Mouse (Mus musculus) heart, embryonic 14.5 days (tissue): ENCODE measurements around the gene Efcab11. TPM values are rescaled to one million over a fixed set of nuclear protein-coding genes. Genes with fewer than 3 reads are reported as not detected.

ENCODE experiments used
- ATAC-seq: fragments of 200-750 bp; cut with Nextera tagmentation; 2 replicates; pipeline ENCODE4 v1.8.0; 2017; ENCODE audit warnings: low read depth, moderate TSS enrichment; ENCODE audit not compliant: insufficient number of reproducible peaks, insufficient read depth, low FRiP score
- H3K27ac ChIP-seq, 2 experiments: fragments of 200-500 bp in 1 of 2; fragments of 300-500 bp in 1 of 2; sonication (generic) in 1 of 2; replicated peaks in 1 of 2; 2 replicates each; pipeline ENCODE4 v1.5.1; 2012 to 2014; ENCODE audit warnings: low read depth in 2 of 2, low read length in 2 of 2, control low read depth in 1 of 2, mild to moderate bottlenecking in 1 of 2, mixed read lengths in 1 of 2; ENCODE audit not compliant: control insufficient read depth in 1 of 2, insufficient read depth in 1 of 2
- H3K27me3 ChIP-seq: fragments of 300-500 bp; sonication (generic); 2 replicates; pipeline ENCODE4 v1.6.1; 2014; ENCODE audit warnings: mild to moderate bottlenecking, low read length, control low read depth; ENCODE audit not compliant: control insufficient read depth, insufficient read depth
- H3K36me3 ChIP-seq: fragments of 300-500 bp; sonication (generic); 2 replicates; pipeline ENCODE4 v1.6.1; 2014; ENCODE audit warnings: mild to moderate bottlenecking, control low read depth, low read length, mixed read lengths; ENCODE audit not compliant: control insufficient read depth, insufficient read depth
- H3K4me1 ChIP-seq, 2 experiments: fragments of 200-500 bp in 1 of 2; fragments of 300-500 bp in 1 of 2; sonication (generic) in 1 of 2; 2 replicates each; pipeline ENCODE4 v1.6.1; 2012 to 2014; ENCODE audit warnings: low read length in 2 of 2, control low read depth in 1 of 2, mixed read lengths in 1 of 2; ENCODE audit not compliant: control insufficient read depth in 2 of 2, insufficient read depth in 2 of 2
- H3K4me2 ChIP-seq: fragments of 300-500 bp; sonication (generic); 2 replicates; pipeline ENCODE4 v1.6.1; 2014; ENCODE audit warnings: mild to moderate bottlenecking, low read length
- H3K4me3 ChIP-seq, 2 experiments: fragments of 200-500 bp in 1 of 2; fragments of 300-500 bp in 1 of 2; sonication (generic) in 1 of 2; 2 replicates each; pipeline ENCODE4 v1.5.1; 2012 to 2014; ENCODE audit warnings: low read length in 2 of 2, mild to moderate bottlenecking in 2 of 2, control low read depth in 1 of 2, low read depth in 1 of 2, moderate library complexity in 1 of 2; ENCODE audit not compliant: control insufficient read depth in 1 of 2, insufficient read depth in 1 of 2
- H3K9ac ChIP-seq: fragments of 300-500 bp; sonication (generic); 2 replicates; pipeline ENCODE4 v1.6.1; 2014; ENCODE audit warnings: mild to moderate bottlenecking, low read length
- H3K9me3 ChIP-seq: fragments of 300-500 bp; sonication (generic); 2 replicates; pipeline ENCODE4 v1.6.1; 2016; ENCODE audit warnings: low read length, control low read depth; ENCODE audit not compliant: control insufficient read depth
- WGBS: fragments of 180-500 bp; shearing (Covaris S2); extraction: QIAGEN DNeasy Blood & Tissue Kit; methylation state at CpG from one replicate; pipeline ENCODE4 v1.1.7; 2014; 5-methylcytosine and 5-hydroxymethylcytosine counted together
- polyA plus RNA-seq: library from polyadenylated mRNA; unstranded; fragments of >200 nt; fragmentation: Nextera tagmentation; extraction: Ambion mirVana; gene quantifications from 2 replicates; pipeline ENCODE4 v1.2.1, GENCODE M21; 2014

The Efcab11 gene
- polyA plus RNA-seq, result 9.6 and 11.0 TPM in 2 replicates

DNA sequence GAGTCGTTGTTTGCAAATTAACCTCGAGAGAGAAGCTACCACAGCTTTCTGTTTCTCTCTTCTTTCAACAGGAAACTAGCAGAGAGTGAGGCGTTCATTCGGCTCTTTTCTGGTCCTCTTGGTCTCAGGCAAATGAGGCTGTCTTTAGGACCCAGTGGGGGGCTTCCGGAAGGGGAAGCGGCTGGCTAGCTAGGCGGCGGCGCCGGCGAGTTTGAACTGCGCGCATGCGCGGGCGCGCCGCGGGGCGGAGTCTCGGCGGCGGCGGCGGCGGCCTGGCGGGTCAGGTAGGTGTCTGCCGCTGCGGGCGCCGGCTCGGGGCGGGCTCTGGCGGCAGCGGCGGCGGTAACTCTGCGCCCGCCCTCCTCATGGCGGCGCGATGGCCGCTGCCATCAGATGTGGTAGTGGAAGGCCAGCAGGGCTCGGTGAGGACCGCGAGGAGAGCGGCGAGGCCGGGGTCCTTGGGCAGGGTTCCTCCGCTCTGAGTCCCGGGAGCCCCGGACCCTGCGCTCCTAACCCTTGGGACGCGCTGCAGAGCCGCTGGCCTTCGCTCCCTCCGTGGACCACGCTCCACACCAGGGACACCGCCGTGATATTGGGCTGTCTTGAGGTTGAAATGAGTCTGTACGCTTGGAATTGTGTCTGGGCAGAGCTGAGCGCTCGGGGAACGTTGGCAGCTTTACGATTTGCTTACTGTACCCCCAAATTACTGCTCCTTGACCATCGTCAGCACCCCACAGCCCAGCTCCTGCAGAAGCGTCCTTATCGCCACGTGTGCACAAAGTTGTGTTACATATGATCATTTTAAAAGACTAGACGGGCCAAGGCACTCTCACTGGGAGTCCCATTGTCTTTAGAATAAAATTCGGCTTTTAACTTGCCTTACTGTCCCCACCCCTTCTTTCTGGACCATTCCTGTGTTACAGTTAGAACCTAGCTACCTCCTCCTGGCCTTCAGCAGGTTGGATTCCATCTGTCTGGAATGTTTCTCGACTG is at the start of gene Efcab11, which contains the start of gene Tdp1:
TSS of gene Efcab11 (minus strand) at position 171 of the 993 bp plus-strand sequence.
TSS of gene Tdp1 (plus strand) at position 249 of the 993 bp plus-strand sequence.
- under 1% methylated on average over 67 of the region's 73 CpGs for WGBS
- H3K27ac ChIP-seq, result peak within 1 kb of the TSS; percentile 89
- H3K9me3 ChIP-seq, result no peaks in the 10 kb centered on the region
- no peaks in the 10 kb centered on the region for H3K27me3 ChIP-seq
- ATAC-seq, result peak; percentile 87
- H3K36me3 ChIP-seq, result no peaks in the 10 kb centered on the region
- peak within 1 kb of the TSS; percentile 92 for H3K9ac ChIP-seq
- peak within 1 kb of the TSS; percentile 76 to 83 for H3K4me3 ChIP-seq
- peak within 1 kb of the TSS; percentile 86 for H3K4me2 ChIP-seq
- peaks cover 0 to 15% of the 10 kb centered on the region in 2 experiments; a peak in 2 of 4 replicates for H3K4me1 ChIP-seq

DNA sequence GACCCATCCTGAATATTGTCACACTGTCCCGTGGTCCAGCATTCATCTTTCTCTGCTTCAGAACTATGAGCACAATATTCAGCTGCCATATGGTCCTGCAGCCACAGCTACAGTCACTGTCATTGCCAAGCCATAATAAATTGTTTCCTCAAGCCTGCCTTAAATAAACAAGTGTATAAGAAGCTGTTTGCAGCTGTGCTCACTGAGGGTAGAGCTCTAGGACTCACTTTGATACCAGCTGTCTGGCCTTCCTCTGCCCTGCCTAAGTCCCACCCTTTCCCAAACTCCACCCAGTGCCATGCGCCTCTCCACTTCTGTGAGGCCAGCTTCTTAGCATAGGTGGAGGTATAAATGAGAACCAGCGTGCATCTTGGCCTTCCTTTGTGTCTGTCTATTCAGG is 49.4 kb upstream of the Efcab11 start:
- Histone ChIP-seq H3K27me3 (no peaks in the 10 kb centered on the region), H3K4me2 (no peak overlapping the region), H3K36me3 (peaks cover 30% of the 10 kb centered on the region), H3K4me1 (peaks cover 0 to 3% of the 10 kb centered on the region in 2 experiments; a peak in 3 of 4 replicates), H3K4me3 (no peak overlapping the region), H3K9me3 (no peaks in the 10 kb centered on the region), H3K27ac (no peak overlapping the region), H3K9ac (no peak overlapping the region)
- 93% methylated on average over 3 of the region's 3 CpGs for WGBS
- no peak for ATAC-seq

DNA sequence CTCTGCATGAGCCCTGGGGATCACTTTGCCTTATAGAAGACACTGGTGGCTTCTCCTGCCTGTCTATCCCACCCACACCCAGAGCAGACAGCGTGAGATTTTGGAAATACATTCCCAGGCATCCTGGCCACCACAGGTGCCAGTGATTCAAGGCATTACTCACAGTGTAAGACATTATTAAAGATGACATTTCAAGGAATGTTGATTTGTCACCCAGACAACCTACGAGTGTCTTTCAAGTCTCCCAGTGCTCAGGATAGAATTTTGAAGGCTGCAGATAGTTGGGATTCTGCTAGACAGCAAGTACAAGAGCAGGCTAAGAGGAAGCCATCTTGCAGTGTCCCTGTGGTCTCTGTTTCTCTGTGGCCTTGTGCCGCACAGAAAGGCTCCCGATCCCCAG is 48.0 kb upstream of the Efcab11 start:
- Histone ChIP-seq H3K27ac (no peak overlapping the region), H3K9ac (no peak overlapping the region), H3K4me2 (no peak overlapping the region), H3K36me3 (peaks cover 34% of the 10 kb centered on the region), H3K4me3 (no peak overlapping the region), H3K9me3 (no peaks in the 10 kb centered on the region), H3K4me1 (peaks cover 0 to 3% of the 10 kb centered on the region in 2 experiments; a peak in 3 of 4 replicates), H3K27me3 (no peaks in the 10 kb centered on the region)
- ATAC-seq, result no peak
- WGBS, result 90% methylated on average over 4 of the region's 4 CpGs

DNA sequence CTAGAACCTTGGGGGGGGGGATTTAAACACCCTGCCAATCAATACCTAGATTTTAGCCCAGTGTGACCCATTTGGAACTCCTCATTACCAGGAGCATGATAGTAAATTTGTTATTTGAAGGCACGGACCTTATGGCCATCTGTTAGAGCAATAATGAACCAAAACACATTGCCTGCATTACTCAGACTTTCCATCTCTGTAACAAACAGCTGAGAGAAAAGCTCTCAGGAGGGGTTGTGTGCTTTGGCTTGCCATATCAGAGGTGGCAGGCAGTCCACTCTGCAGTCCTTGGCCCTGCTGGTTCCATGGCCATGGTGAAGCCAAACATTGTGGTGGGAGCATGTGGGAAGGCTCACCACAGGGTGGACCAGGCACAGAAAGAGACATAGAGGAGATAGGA is 44.9 kb upstream of the Efcab11 start:
- H3K9ac ChIP-seq, result no peak overlapping the region
- H3K36me3 ChIP-seq, result peaks cover 31% of the 10 kb centered on the region
- no peak overlapping the region for H3K4me3 ChIP-seq
- H3K27me3 ChIP-seq, result no peaks in the 10 kb centered on the region
- H3K27ac ChIP-seq, result no peak overlapping the region
- H3K4me1 ChIP-seq, result peaks cover 0 to 5% of the 10 kb centered on the region in 2 experiments; a peak in 3 of 4 replicates
- no peaks in the 10 kb centered on the region for H3K9me3 ChIP-seq
- H3K4me2 ChIP-seq, result no peak overlapping the region
- 81% methylated on average over 1 of the region's 1 CpGs for WGBS
- ATAC-seq, result no peak

DNA sequence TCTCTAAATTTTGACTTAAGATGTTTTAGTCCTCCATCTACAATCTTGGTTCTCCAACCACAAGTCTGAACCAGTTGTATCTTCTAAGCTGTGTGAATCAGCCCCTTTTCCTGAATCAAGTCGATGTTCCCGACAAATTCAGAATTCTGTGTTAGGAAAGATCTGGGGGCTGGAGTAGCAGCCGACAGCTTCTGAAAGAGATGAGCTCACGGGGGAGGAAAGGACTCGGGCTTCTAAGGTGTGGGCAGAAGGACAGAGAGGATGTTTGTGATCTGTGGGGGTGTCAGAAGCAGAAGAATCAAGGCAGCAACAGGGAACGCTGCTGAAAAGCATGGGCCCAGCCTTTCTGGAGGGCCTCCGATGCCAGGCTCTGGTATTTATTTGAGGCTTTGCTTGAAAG is 44.1 kb upstream of the Efcab11 start:
- Histone ChIP-seq H3K4me2 (no peak overlapping the region), H3K9me3 (no peaks in the 10 kb centered on the region), H3K27me3 (no peaks in the 10 kb centered on the region), H3K9ac (no peak overlapping the region), H3K4me3 (no peak overlapping the region), H3K36me3 (peaks cover 31% of the 10 kb centered on the region), H3K27ac (no peak overlapping the region), H3K4me1 (peaks cover 2 to 7% of the 10 kb centered on the region in 2 experiments)
- 77% methylated on average over 7 of the region's 7 CpGs for WGBS
- ATAC-seq, result no peak

DNA sequence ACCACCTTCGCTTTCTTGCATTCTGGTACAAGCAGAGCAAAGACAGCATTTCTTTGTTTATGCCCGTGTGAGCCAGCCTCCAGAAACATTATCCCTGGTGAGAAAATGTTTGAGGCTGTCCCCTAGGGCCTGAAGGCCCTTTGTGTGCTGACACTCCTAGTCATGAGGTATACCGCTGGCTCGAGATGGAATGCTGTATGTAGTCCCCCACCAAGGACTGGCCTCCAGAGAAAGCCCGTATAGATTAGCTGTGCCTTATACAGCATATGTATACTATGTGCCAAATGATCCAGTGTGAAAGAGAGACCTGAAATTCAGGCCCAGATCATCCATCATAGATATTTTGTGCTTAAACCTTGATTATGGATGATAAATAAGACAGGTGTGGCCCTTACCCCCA is 39.5 kb upstream of the Efcab11 start:
- whole genome bisulfite sequencing, result 63% methylated on average over 5 of the region's 5 CpGs
- no peak overlapping the region for H3K4me3 ChIP-seq
- H3K4me2 ChIP-seq, result no peak overlapping the region
- no peaks in the 10 kb centered on the region for H3K27me3 ChIP-seq
- ATAC-seq, result no peak
- peaks cover 6 to 8% of the 10 kb centered on the region in 2 experiments for H3K4me1 ChIP-seq
- H3K27ac ChIP-seq, result no peak overlapping the region
- peaks cover 21% of the 10 kb centered on the region for H3K36me3 ChIP-seq
- no peaks in the 10 kb centered on the region for H3K9me3 ChIP-seq
- no peak overlapping the region for H3K9ac ChIP-seq

DNA sequence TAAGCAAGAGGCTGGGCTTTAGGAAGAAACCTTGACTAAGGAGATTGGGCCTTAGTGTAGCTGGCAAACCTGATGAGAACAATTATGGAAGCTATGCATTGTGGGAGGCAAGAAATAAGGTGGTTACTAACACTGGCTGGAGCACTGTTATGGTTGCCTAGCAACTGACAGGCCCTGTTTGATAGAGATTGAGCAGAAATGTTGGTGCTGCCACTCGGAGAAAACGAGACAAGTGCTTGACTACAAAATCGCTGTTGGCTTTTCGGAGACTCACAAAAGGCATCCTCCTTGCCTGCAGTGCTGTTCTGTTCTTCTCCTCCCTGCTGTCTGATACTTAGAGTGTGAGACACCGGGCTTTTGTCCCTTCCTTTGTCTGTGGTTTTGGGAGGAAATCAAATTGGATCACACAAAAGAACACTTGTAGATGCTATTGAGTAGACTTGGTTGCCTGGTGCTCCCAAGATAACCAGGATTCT is 38.9 kb upstream of the Efcab11 start:
- WGBS, result 30% methylated on average over 5 of the region's 5 CpGs
- Histone ChIP-seq H3K9ac (no peak overlapping the region), H3K27me3 (no peaks in the 10 kb centered on the region), H3K4me2 (no peak overlapping the region), H3K27ac (no peak overlapping the region), H3K36me3 (peaks cover 21% of the 10 kb centered on the region), H3K4me1 (peaks cover 6 to 11% of the 10 kb centered on the region in 2 experiments), H3K4me3 (no peak overlapping the region), H3K9me3 (no peaks in the 10 kb centered on the region)
- ATAC-seq, result no peak
